Mouse (Mus musculus) E14TG2a.4 (cell line): ENCODE measurements around the gene Syt8.

Experiments
- CTCF ChIP-seq: conservative IDR thresholded peaks from 2 replicates; pipeline ENCODE4 v1.5.1; 2014; ENCODE audit warnings: low read length
- NANOG ChIP-seq: IDR thresholded peaks from 2 replicates; pipeline ENCODE4 v1.6.1; 2014; ENCODE audit warnings: borderline replicate concordance, low read length, mixed read lengths

GRCm38 (mm10) chr7:142421826-142422225 is 12.8 kb upstream of the Syt8 start:
- TF ChIP-seq CTCF (no peak), NANOG (no peak)
